In genomic region chr2:32775359-32776074, GRCm38 (mm10) we compare ENCODE assay signal across 8 mouse cellular contexts. TPM values are rescaled to one million over a fixed set of nuclear protein-coding genes. Genes with fewer than 3 reads are reported as not detected.
DNase-seq lines count a peak whose midpoint lies in the region; ATAC-seq and TF ChIP-seq lines count a peak whose summit lies in the region.

Gene Ttc16, minus strand, starts transcription at chr2:32775633.
Gene Ptrh1, plus strand, starts transcription at chr2:32775786.

- peak; percentile 90 for ATAC-seq in embryonic facial prominence, embryonic 13.5 days (ENCODE audit: insufficient number of reproducible peaks, insufficient read depth, low FRiP score, low TSS enrichment, low read depth)
- peak; percentile 98 for ATAC-seq in limb, embryonic 13.5 days (ENCODE audit: low FRiP score, low read depth)
- peak; percentile 98 for ATAC-seq in midbrain, embryonic 16.5 days

- peak; percentile 52; the same call in 1 of the 2 replicates for TF ChIP-seq POLR2A in heart, adult 2 months (IDR thresholded peaks at IDR 0.05; ENCODE audit: insufficient read depth, low read depth, low read length)

- TF ChIP-seq CTCF in heart, adult 2 months (IDR thresholded peaks at IDR 0.05), result no peak

- intact Hi-C loops in heart, adult 2 months (cut with DNase I), result no loop called here

- peak; percentile 99 for DNase-seq in 3134 (ENCODE audit: extremely low read depth, insufficient read length, low spot score)
- DNase-seq in adrenal gland, postnatal 36 days, result peak; percentile 99
- peak; percentile 98 for DNase-seq in heart, adult 2 months
- peak; percentile 98 for DNase-seq in kidney, adult 8-10 months
- DNase-seq in spleen, postnatal 10 days (ENCODE audit: low spot score in 2 of 2), result peak; percentile 92 to 98

- H3K36me3 ChIP-seq in embryonic facial prominence, embryonic 13.5 days, result no peaks in the 10 kb centered on the region
- H3K36me3 ChIP-seq in heart, adult 2 months (ENCODE audit: control insufficient read depth, insufficient read depth, low read length), result no peaks in the 10 kb centered on the region
- H3K36me3 ChIP-seq in limb, embryonic 13.5 days, result no peaks in the 10 kb centered on the region
- no peaks in the 10 kb centered on the region for H3K36me3 ChIP-seq in midbrain, embryonic 16.5 days (ENCODE audit: control insufficient read depth, insufficient read depth, low read length)

- H3K4me3 ChIP-seq in embryonic facial prominence, embryonic 13.5 days, result peak within 1 kb of the TSS; percentile 61
- H3K4me3 ChIP-seq in heart, adult 2 months, result peak within 1 kb of the TSS; percentile 57
- peak within 1 kb of the TSS; percentile 56 for H3K4me3 ChIP-seq in limb, embryonic 13.5 days
- H3K4me3 ChIP-seq in midbrain, embryonic 16.5 days (ENCODE audit: low read depth, low read length), result peak within 1 kb of the TSS; percentile 70

- H3K27me3 ChIP-seq in embryonic facial prominence, embryonic 13.5 days, result peaks cover 6% of the 10 kb centered on the region; the same call in 1 of the 2 replicates
- no peaks in the 10 kb centered on the region for H3K27me3 ChIP-seq in heart, adult 2 months (ENCODE audit: control insufficient read depth, insufficient read depth, low read length)
- peaks cover 7% of the 10 kb centered on the region for H3K27me3 ChIP-seq in limb, embryonic 13.5 days
- no peaks in the 10 kb centered on the region for H3K27me3 ChIP-seq in midbrain, embryonic 16.5 days (ENCODE audit: control insufficient read depth, insufficient read depth, low read depth, low read length)

- TF ChIP-seq EP300 in heart, adult 2 months (IDR thresholded peaks at IDR 0.05; ENCODE audit: insufficient read depth, low read depth, low read length), result peak; percentile 77

- peaks cover 13% of the 10 kb centered on the region for H3K4me1 ChIP-seq in embryonic facial prominence, embryonic 13.5 days
- H3K4me1 ChIP-seq in heart, adult 2 months (ENCODE audit: control insufficient read depth, insufficient read depth, low read length), result no peaks in the 10 kb centered on the region; the same call in 1 of the 2 replicates
- peaks cover 12% of the 10 kb centered on the region for H3K4me1 ChIP-seq in limb, embryonic 13.5 days
- peaks cover 14% of the 10 kb centered on the region for H3K4me1 ChIP-seq in midbrain, embryonic 16.5 days (ENCODE audit: control insufficient read depth, insufficient read depth, low read length)

- WGBS in embryonic facial prominence, embryonic 13.5 days, result under 1% methylated on average over 46 of the region's 46 CpGs
- WGBS in heart, adult 2 months, result under 1% methylated on average over 46 of the region's 46 CpGs
- under 1% methylated on average over 46 of the region's 46 CpGs for WGBS in limb, embryonic 13.5 days
- WGBS in midbrain, embryonic 16.5 days, result under 1% methylated on average over 46 of the region's 46 CpGs

- peak within 1 kb of the TSS; percentile 64; the same call in 1 of the 2 replicates for H3K27ac ChIP-seq in embryonic facial prominence, embryonic 13.5 days
- peak within 1 kb of the TSS; percentile 85 for H3K27ac ChIP-seq in heart, adult 2 months
- H3K27ac ChIP-seq in limb, embryonic 13.5 days, result 0 out of 2 replicates have a peak within 1 kb of the TSS, but pooled peaks have one; percentile 2
- peak within 1 kb of the TSS; percentile 78 for H3K27ac ChIP-seq in midbrain, embryonic 16.5 days (ENCODE audit: low read length)

- H3K4me2 ChIP-seq in embryonic facial prominence, embryonic 13.5 days, result peak within 1 kb of the TSS; percentile 82
- peak within 1 kb of the TSS; percentile 80 for H3K4me2 ChIP-seq in limb, embryonic 13.5 days (replicated peaks)
- peak within 1 kb of the TSS; percentile 92 for H3K4me2 ChIP-seq in midbrain, embryonic 16.5 days (ENCODE audit: low read length)

- no peaks in the 10 kb centered on the region for H3K79me2 ChIP-seq in heart, adult 2 months (replicated peaks; ENCODE audit: control insufficient read depth, insufficient read depth, low read length)

- no peaks in the 10 kb centered on the region for H3K9me3 ChIP-seq in embryonic facial prominence, embryonic 13.5 days
- H3K9me3 ChIP-seq in limb, embryonic 13.5 days, result no peaks in the 10 kb centered on the region
- H3K9me3 ChIP-seq in midbrain, embryonic 16.5 days (replicated peaks; ENCODE audit: control insufficient read depth, low read length, poor library complexity, severe bottlenecking), result no peaks in the 10 kb centered on the region

- peak within 1 kb of the TSS; percentile 68 for H3K9ac ChIP-seq in embryonic facial prominence, embryonic 13.5 days
- H3K9ac ChIP-seq in heart, adult 2 months (ENCODE audit: low read depth, low read length), result peak within 1 kb of the TSS; percentile 62
- peak within 1 kb of the TSS; percentile 62 for H3K9ac ChIP-seq in limb, embryonic 13.5 days
- H3K9ac ChIP-seq in midbrain, embryonic 16.5 days (ENCODE audit: low read depth, low read length), result peak within 1 kb of the TSS; percentile 63

RNA-seq across cellular contexts. Expression of gene Ttc16, which starts in this region (rescaled TPM):
- under 1 TPM; 0.10 to 0.20 TPM for total RNA-seq in adrenal gland, postnatal 36 days (2021)
- polyA plus RNA-seq in embryonic facial prominence, embryonic 13.5 days (2015; fragmentation: Nextera tagmentation; extraction: Ambion mirVana), result 0.21 and 0.29 TPM in 2 replicates
- under 1 TPM; 0.10 to 0.11 TPM for total RNA-seq in heart, adult 2 months (2021)
- 0.61 and 0.98 TPM in 2 replicates for polyA plus RNA-seq in heart, adult 2 months (2012; rRNA removed)
- polyA plus RNA-seq in limb, embryonic 13.5 days (2015; fragmentation: Nextera tagmentation; extraction: Ambion mirVana), result 0.37 and 0.61 TPM in 2 replicates
- 0.68 and 0.80 TPM in 2 replicates for polyA plus RNA-seq in midbrain, embryonic 16.5 days (2015; fragmentation: Nextera tagmentation; extraction: Ambion mirVana)

RNA-seq across cellular contexts. Expression of gene Ptrh1, which starts in this region (rescaled TPM):
- 10 to 100 TPM in 1 of 2 experiments, 1 to 10 TPM in 1; 8.3 to 12.0 TPM for total RNA-seq in adrenal gland, postnatal 36 days (2021)
- polyA plus RNA-seq in embryonic facial prominence, embryonic 13.5 days (2015; fragmentation: Nextera tagmentation; extraction: Ambion mirVana), result 4.6 and 5.8 TPM in 2 replicates
- 1 to 10 TPM; 2.4 to 4.2 TPM for total RNA-seq in heart, adult 2 months (2021)
- polyA plus RNA-seq in heart, adult 2 months (2012; rRNA removed), result 2.2 and 3.3 TPM in 2 replicates
- polyA plus RNA-seq in limb, embryonic 13.5 days (2015; fragmentation: Nextera tagmentation; extraction: Ambion mirVana), result 5.2 and 6.7 TPM in 2 replicates
- polyA plus RNA-seq in midbrain, embryonic 16.5 days (2015; fragmentation: Nextera tagmentation; extraction: Ambion mirVana), result 4.9 and 5.0 TPM in 2 replicates

Comparison
In these comparisons a context has a peak if more than half of its experiments do, and no peak if none do; other contexts are left out.
1. Peak in every context shown above with its lines: DNase-seq, ATAC-seq, H3K4me3 ChIP-seq and H3K27ac ChIP-seq.
2. H3K27ac ChIP-seq: peak in every context shown above with its lines; median percentile 85 in heart, adult 2 months; 78 in midbrain, embryonic 16.5 days; 64 in embryonic facial prominence, embryonic 13.5 days; 2 in limb, embryonic 13.5 days.